Mouse (Mus musculus): Measurements from ENCODE around the gene Sorcs3.

Sorcs3 gene

GRCm38 (mm10) chr19:48834342-48834741, 628.5 kb downstream of the Sorcs3 start:
- no peak for DNase-seq (ENCODE audit: low read depth)

GRCm38 (mm10) chr19:48839418-48839817, 633.6 kb downstream of the Sorcs3 start:
- no peak for DNase-seq (ENCODE audit: low read depth)

- DNase-seq (ENCODE audit: low read depth), result no peak
These were observed 641.9 kb downstream of the Sorcs3 start for GRCm38 (mm10) chr19:48847700-48848099.

GRCm38 (mm10) chr19:48850466-48850865, 644.6 kb downstream of the Sorcs3 start:
- no peak for DNase-seq (ENCODE audit: low read depth)
